Mouse (Mus musculus) MEL-GATA-1-ER (cell line): ENCODE data around the gene Gpkow.
"Not testable (repeated sequence)": the region's sequence is repeated elsewhere in the genome, so short reads cannot be mapped to it uniquely, and the experiment has no call there.

Experiments used
- DNase-seq: peaks from one replicate; pipeline ENCODE4 v3.0.0-alpha.2; 2012; ENCODE audit warnings: low read depth; ENCODE audit errors: extremely low read depth

Gene Gpkow

DNA sequence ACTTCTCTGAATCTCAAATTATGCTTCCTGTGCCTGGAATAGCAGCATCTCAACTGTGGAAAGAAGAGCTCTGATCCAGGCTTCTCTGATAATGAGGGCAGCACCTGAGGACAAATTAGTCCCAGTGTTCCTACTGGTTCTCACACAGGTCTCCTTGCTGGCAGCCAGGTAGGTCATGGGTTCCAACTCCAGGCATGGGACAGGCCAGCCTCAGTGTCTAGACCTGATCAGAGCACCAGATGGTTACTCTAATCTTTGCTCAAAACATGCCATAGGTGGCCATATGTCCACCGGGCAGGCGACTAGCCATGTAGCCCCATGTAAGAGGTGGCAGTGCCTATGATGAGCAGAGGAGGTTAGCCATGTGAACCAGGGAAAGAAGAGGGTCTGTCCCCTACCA, 8.6 kb upstream of the Gpkow start:
- DNase-seq, result no peak

GRCm38 (mm10) chrX:7690486-7690885, 6.4 kb upstream of the Gpkow start:
- DNase-seq, result no peak

DNA sequence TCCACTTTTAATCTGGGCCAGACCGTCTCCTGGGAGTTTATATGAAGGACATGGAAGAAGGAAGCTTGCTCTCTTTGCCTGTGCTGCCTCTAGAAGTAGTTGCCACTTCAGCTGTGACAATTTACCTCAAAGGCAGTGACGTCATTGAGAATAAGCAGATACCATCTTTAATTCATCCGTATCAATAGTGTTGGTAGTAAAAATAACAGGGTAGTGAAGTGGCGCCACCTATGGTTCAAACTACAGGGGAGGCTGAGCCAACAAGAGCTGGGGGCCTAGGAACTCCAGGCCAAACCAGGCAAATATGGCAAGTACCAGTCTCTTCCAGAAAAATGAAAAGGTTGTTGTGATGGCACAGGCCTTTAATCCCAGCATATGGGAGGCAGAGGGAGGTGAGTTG, 4.1 kb upstream of the Gpkow start:
- DNase-seq, result no peak

GRCm38 (mm10) chrX:7696520-7696919, 411 bp upstream of the Gpkow start:
- DNase-seq, result no peak

DNA sequence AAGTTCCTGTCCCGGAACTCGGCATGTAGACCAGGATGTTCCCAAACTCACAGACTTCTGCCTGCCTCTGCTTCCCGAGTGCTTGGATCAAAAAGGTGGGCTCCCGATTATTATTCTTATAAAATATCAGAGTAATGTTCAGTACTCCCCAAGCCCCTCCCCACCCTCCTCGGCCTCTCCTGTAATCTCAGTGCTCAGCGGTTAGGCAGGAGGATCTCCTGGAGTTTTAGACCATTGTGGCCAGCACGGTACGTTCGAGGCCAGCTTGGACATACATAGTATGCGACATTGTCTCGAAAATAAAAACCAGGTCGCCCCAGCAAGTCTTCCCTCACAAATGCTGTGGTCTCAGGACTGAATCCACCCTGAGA, 16.8 kb downstream of the Gpkow start:
- not testable (repeated sequence) for DNase-seq

- DNase-seq, result peak; percentile 96
Observed at GRCm38 (mm10) chrX:7714135-7714899, 17.4 kb downstream of the Gpkow start, which contains the start of gene Wdr45. Wdr45 (plus strand) TSS chrX:7714333.

- not testable (repeated sequence) for DNase-seq
Observed at GRCm38 (mm10) chrX:7716058-7716457, 19.1 kb downstream of the Gpkow start.

- peak; percentile 85 for DNase-seq
Observed at GRCm38 (mm10) chrX:7721514-7722281, 24.8 kb downstream of the Gpkow start, which contains the start of gene Gm45208. Gm45208 (plus strand) TSS chrX:7722245.

DNA sequence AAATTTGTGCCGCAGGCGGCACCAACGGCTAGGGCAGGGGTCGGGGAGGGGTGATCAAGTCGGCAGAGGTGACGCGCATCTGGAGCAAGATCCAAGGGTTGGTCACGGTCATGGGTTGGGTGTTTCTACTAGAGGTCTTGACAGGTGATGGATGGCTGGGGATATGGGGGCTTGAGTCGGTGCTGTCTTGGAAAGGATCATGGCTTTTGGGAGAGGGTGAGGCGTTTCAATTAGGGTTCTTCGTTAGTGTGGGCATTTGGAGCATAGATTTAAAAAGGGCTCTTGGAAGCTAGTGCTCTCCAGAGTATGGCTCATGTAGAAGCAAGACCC, 25.3 kb downstream of the Gpkow start:
- DNase-seq, result no peak

GRCm38 (mm10) chrX:7722691-7723090, 25.8 kb downstream of the Gpkow start:
- no peak for DNase-seq

DNA sequence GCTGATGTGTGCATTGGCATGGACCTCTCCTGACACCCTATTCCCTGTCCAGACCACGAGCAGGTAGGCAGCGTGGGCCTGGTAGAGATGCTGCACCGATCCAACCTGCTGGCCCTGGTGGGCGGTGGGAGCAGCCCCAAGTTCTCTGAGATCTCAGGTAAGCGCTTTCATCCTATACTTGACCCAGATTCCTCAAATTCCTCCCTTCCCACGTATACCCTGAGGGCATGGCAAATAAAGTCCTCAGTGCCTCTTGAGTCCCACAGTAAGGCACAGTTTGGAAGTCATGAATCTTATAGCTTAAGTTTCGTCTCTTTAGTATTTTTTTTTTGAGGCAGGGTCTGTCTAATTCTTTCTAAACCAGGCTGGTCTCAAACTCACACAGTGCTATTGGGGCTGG, 27.2 kb downstream of the Gpkow start:
- no peak for DNase-seq

DNA sequence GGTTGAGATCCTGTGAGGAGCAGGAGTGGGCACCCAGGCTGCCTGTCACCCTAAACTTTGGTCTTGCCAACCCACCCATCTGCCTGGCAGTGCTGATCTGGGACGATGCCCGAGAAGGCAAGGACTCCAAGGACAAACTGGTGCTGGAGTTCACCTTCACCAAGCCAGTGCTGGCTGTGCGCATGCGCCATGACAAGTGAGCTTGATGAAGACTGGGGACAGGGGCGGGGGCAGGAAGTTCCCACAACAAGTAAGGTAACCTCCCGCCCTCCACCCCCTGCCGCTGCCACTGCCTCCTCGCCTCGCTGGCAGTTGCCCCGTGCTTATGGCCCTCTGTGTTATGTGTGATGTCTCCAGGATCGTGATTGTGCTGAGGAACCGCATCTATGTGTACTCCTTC, 28.9 kb downstream of the Gpkow start:
- DNase-seq, result no peak

GRCm38 (mm10) chrX:7727176-7727575, 30.2 kb downstream of the Gpkow start:
- DNase-seq, result no peak

- DNase-seq, result peak; percentile 97
Observed at GRCm38 (mm10) chrX:7728215-7728921, 31.4 kb downstream of the Gpkow start, which contains the start of gene Praf2. Praf2 (plus strand) TSS chrX:7728439.

GRCm38 (mm10) chrX:7728922-7729265, 32.0 kb downstream of the Gpkow start:
- no peak for DNase-seq

GRCm38 (mm10) chrX:7733571-7734156, 36.7 kb downstream of the Gpkow start:
- DNase-seq, result peak; percentile 51

DNA sequence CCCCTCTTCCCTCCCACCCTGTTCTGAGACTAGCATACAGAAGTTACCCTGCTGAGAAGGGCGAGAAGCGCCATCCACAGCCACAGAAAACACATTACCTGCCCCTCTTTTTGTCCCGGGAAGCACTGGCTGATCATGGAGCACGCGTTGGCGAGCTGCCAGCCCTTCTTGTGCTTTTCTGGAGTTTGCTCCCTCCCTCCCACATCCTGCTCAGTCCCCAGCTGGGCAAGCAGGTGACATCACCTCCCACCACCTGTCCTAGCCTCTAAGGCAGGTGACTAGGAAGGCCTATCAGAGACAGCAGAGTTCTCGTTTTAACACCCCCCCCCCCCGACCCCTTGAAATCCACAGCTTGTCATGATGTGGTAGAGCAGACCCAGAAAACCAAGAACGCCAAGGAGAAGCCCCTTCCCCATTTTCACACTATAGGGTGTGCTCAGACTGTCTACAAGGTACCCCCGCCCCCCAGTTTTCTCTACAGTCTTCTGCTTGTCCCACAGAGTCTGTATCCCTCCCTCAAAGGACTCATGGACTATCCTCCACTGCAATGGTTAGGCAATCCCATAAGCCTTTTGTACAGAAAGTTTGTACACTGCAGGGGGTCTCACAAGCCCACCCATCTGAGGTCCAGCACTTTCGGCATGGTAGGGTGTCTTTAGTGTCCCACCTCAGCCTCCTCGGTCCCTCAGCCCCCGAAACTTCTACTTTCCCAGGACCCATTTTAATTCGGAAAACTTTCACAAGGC, 42.6 kb downstream of the Gpkow start:
- no peak for DNase-seq

DNA sequence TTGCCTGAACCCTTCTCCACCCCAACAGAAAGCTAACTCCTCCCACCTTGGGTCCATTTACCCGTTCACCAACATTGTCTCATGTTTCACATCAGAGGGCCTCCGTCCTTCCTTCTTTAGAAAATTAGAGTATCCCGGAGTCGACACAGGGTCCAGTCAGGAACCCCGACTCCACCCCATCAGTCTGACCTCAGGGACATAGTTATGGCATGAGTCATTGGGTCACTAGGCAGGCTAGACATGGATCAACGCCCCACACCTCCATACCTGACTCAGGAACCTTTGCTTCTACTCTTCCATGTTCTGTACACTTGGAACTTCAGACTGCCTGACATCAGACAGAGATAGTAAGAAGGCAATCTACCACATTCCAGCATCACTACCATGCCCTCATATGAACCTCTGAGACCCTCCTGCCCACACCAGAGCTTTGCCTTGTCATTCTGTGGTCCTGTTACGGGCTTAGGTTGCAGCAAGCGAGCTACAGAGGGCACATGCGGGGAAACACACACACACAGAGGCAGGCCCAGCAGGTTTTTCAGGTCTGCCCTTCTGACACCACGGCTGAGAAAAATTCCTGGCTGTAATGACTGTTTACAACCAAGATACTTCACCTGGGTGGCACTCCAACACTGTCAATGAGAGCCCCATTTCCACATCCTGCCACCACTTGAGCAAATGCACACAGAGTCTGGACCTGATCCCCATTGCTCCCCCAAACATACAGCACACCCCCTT, 43.3 kb downstream of the Gpkow start:
- DNase-seq, result no peak

GRCm38 (mm10) chrX:7741103-7741502, 44.2 kb downstream of the Gpkow start:
- no peak for DNase-seq

- no peak for DNase-seq
Observed at GRCm38 (mm10) chrX:7743470-7743869, 46.5 kb downstream of the Gpkow start.
